Mouse (Mus musculus): Measurements from ENCODE around the gene Zfp341. TPM values are rescaled to one million over a fixed set of nuclear protein-coding genes. Genes with fewer than 3 reads are reported as not detected.

The Zfp341 gene
- polyA plus RNA-seq, 1 experiment = 2.6 TPM

DNA sequence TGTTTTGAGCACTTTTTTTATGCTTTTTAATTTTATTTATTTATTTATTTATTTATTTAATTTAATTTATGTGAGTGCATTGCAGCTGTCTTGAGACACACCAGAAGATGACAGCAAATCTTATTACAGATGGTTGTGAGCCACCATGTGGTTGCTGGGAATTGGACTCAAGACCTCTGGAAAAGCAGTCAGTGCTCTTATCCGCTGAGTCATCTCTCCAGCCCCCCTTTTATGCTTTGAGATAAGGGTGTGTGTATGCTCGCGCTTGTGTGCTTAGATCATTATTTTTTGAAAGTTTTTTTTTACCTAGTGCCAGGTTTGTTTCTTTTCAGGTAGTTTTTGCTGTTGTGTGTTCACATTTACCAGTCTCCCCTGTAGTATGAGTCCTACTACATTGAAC is 65.9 kb downstream of the Zfp341 start:
- H3K4me1 ChIP-seq (ENCODE audit: control insufficient read depth, insufficient read depth, low read length) = peaks cover 1% of the 10 kb centered on the region; the same call in 1 of the 2 replicates
- no peak overlapping the region for H3K27ac ChIP-seq (ENCODE audit: control insufficient read depth, insufficient read depth, low read depth, low read length, poor library complexity)
- WGBS = 68% methylated on average over 3 of the region's 3 CpGs
- no peak for TF ChIP-seq CTCF (IDR thresholded peaks at IDR 0.05; ENCODE audit: control insufficient read depth, insufficient read depth, low read length)
- no peak overlapping the region for H3K4me3 ChIP-seq (replicated peaks; ENCODE audit: control insufficient read depth, low read depth, low read length)

DNA sequence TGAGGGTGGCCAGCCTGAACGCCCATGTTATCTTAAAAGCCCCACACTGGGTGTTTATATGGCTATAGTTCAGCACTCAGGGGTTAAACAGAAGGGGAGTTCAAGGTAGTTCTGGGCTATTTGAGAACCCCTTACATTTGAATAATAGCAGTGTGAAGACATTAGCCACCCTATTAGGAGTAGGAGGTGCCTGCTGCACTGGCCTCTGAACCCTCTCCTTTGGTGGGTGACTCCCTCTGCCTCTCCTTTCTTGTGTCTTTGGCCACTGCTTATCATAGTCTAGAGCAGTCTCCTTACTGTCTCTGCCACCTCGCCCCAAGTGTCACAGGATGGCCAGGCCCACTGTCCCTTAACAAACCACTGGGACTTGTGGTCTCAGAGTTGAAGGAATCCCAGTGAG is 67.2 kb downstream of the Zfp341 start:
- H3K4me3 ChIP-seq (replicated peaks; ENCODE audit: control insufficient read depth, low read depth, low read length) = no peak overlapping the region
- no peak for TF ChIP-seq POLR2A (IDR thresholded peaks at IDR 0.05; ENCODE audit: borderline replicate concordance, control insufficient read depth, low read depth, low read length)
- TF ChIP-seq CTCF (IDR thresholded peaks at IDR 0.05; ENCODE audit: control insufficient read depth, insufficient read depth, low read length) = no peak
- WGBS = 60% methylated on average over 2 of the region's 2 CpGs
- peaks cover 1% of the 10 kb centered on the region; the same call in 1 of the 2 replicates for H3K4me1 ChIP-seq (ENCODE audit: control insufficient read depth, insufficient read depth, low read length)
- no peak overlapping the region for H3K27ac ChIP-seq (ENCODE audit: control insufficient read depth, insufficient read depth, low read depth, low read length, poor library complexity)

DNA sequence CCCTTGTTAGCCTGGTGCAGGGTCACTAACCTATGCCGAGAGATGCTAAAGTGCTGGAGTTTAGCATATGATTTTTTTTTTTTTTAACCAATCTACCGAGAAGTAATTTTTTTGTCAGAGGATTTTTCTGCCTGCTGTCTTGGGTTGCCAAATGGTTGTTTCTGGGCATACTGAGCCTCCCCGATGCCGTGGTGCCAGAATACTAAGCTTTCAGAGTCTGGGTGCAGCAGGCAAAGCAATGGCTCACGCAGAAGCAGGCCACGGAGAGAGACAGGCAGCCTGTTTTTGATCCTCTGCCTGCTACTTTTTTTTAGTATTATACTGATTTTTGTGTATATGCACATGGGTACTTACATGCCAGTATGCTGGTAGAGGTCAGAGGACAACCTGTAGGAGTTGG is 67.8 kb downstream of the Zfp341 start:
- Histone ChIP-seq H3K4me1 (ENCODE audit: control insufficient read depth, insufficient read depth, low read length) (peaks cover 1% of the 10 kb centered on the region; the same call in 1 of the 2 replicates), H3K4me3 (replicated peaks; ENCODE audit: control insufficient read depth, low read depth, low read length) (no peak overlapping the region), H3K27ac (ENCODE audit: control insufficient read depth, insufficient read depth, low read depth, low read length, poor library complexity) (no peak overlapping the region)
- WGBS = 89% methylated on average over 6 of the region's 6 CpGs
- no peak for TF ChIP-seq CTCF (IDR thresholded peaks at IDR 0.05; ENCODE audit: control insufficient read depth, insufficient read depth, low read length)
- TF ChIP-seq POLR2A (IDR thresholded peaks at IDR 0.05; ENCODE audit: borderline replicate concordance, control insufficient read depth, low read depth, low read length) = no peak

DNA sequence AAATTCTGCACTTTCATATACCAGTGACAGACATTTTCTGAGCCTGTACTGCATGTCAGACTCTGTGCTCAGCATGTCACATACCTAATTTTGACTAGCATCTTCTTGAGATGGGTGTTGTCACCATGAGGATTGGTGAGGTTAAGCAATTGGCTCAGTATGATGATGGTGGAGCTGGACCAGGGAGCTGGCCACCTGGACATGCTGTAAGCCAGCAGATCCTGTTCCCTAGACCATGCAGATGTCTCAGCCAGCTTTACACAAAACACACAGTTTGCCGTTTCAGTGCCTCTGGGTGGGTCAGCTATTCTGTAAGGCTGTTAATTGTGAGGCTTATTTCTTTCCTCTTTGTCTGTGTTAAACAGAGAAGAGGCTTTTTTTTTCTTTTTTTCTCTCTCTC is 69.6 kb downstream of the Zfp341 start:
- WGBS = 77% methylated on average over 1 of the region's 1 CpGs
- no peak for TF ChIP-seq POLR2A (IDR thresholded peaks at IDR 0.05; ENCODE audit: borderline replicate concordance, control insufficient read depth, low read depth, low read length)
- no peak for TF ChIP-seq CTCF (IDR thresholded peaks at IDR 0.05; ENCODE audit: control insufficient read depth, insufficient read depth, low read length)
- Histone ChIP-seq H3K27ac (ENCODE audit: control insufficient read depth, insufficient read depth, low read depth, low read length, poor library complexity) (no peak overlapping the region), H3K4me3 (replicated peaks; ENCODE audit: control insufficient read depth, low read depth, low read length) (no peak overlapping the region), H3K4me1 (ENCODE audit: control insufficient read depth, insufficient read depth, low read length) (peaks cover 2% of the 10 kb centered on the region; the same call in 1 of the 2 replicates)

DNA sequence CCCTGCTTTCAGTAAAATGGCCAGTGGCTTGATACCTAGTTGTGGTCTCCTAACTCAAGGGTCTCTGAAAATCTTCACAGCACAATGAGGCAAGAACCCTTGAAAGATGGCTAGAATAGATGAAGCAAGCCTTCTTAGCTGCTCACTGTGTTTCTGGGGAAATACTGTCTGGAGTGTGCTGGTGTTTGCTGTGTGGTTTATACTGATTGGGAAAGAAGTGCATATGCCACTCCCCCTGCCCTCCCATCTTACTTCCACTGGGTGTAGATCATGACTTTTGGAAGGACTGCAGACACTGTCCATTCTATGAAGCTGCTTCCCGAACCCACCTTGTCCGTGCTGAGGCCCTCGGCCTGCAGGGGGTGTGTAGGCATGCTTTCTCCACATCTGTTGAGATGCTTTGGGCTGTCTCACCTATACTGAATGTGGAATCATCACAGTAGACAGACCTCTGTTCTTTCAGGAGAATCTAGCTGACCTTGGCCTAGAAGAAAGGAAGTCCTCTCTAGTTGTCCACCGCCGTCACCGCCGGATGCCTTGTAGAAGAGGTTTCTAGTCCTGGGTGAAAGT is 71.9 kb downstream of the Zfp341 start:
- TF ChIP-seq POLR2A (IDR thresholded peaks at IDR 0.05; ENCODE audit: borderline replicate concordance, control insufficient read depth, low read depth, low read length) (no peak), CTCF (IDR thresholded peaks at IDR 0.05; ENCODE audit: control insufficient read depth, insufficient read depth, low read length) (no peak)
- Histone ChIP-seq H3K27ac (ENCODE audit: control insufficient read depth, insufficient read depth, low read depth, low read length, poor library complexity) (no peak overlapping the region), H3K4me3 (replicated peaks; ENCODE audit: control insufficient read depth, low read depth, low read length) (no peak overlapping the region), H3K4me1 (ENCODE audit: control insufficient read depth, insufficient read depth, low read length) (peaks cover 2% of the 10 kb centered on the region; the same call in 1 of the 2 replicates)
- WGBS = 73% methylated on average over 7 of the region's 7 CpGs

DNA sequence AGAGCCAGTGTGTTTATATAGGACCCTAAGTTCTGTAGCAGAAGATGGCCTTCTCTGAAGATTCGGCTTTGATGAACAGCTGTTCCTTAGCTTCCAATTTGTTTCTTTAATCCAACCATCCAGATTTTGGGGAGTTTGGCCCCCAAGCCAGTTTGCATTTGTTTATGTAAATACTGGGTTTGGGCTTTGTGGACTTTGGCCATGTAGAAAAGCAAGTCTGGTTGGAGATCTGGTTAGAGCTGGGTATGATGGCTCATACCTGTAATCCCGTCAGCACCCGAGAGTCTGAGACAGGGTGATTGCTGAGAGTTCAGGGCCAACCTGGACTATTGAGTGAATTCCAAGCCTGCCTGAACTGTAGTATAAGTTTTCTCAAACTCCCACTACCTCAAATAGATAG is 72.7 kb downstream of the Zfp341 start:
- TF ChIP-seq CTCF (IDR thresholded peaks at IDR 0.05; ENCODE audit: control insufficient read depth, insufficient read depth, low read length) (no peak), POLR2A (IDR thresholded peaks at IDR 0.05; ENCODE audit: borderline replicate concordance, control insufficient read depth, low read depth, low read length) (no peak)
- H3K27ac ChIP-seq (ENCODE audit: control insufficient read depth, insufficient read depth, low read depth, low read length, poor library complexity) = no peak overlapping the region
- H3K4me3 ChIP-seq (replicated peaks; ENCODE audit: control insufficient read depth, low read depth, low read length) = no peak overlapping the region
- H3K4me1 ChIP-seq (ENCODE audit: control insufficient read depth, insufficient read depth, low read length) = peaks cover 2% of the 10 kb centered on the region; the same call in 1 of the 2 replicates
- WGBS = 94% methylated on average over 3 of the region's 3 CpGs

DNA sequence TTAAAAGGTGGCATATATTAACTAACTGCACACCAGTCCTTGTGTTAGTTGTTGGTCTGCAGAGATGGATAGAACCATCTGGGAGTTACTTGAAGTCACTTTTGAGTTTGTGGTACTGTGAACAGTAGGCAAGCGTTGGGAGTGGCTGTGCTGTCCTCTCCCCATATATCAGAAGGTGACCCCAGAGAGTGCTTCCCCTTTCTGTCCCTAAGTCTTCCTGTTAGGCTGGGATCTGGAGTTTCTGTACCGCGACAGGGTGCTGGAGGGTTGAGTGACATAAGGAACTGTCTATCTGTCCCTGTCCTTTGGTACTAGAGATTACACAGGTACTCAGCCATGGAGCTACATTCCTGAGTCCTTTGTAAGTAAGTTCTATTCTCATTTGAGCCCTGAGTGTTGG is 73.7 kb downstream of the Zfp341 start:
- Histone ChIP-seq H3K27ac (ENCODE audit: control insufficient read depth, insufficient read depth, low read depth, low read length, poor library complexity) (no peak overlapping the region), H3K4me3 (replicated peaks; ENCODE audit: control insufficient read depth, low read depth, low read length) (no peak overlapping the region), H3K4me1 (ENCODE audit: control insufficient read depth, insufficient read depth, low read length) (peaks cover 2% of the 10 kb centered on the region; the same call in 1 of the 2 replicates)
- WGBS = 21% methylated on average over 3 of the region's 3 CpGs
- TF ChIP-seq POLR2A (IDR thresholded peaks at IDR 0.05; ENCODE audit: borderline replicate concordance, control insufficient read depth, low read depth, low read length) (no peak), CTCF (IDR thresholded peaks at IDR 0.05; ENCODE audit: control insufficient read depth, insufficient read depth, low read length) (no peak)

DNA sequence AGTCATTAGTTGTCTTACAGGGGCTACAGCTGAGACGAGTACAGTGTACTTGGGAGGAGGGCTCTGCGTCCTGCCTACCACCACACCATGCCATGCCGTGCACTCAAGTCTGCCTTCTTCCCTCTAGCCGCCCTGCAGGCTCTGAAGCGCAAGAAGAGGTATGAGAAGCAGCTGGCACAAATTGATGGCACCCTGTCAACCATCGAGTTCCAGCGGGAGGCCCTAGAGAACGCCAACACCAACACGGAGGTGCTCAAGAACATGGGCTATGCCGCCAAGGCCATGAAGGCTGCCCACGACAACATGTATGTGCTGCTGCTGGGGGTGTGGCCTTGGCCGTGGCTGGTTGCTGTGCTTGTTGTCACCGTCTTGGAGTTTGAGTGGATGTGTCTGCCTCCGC is 76.3 kb downstream of the Zfp341 start:
- Histone ChIP-seq H3K27ac (ENCODE audit: control insufficient read depth, insufficient read depth, low read depth, low read length, poor library complexity) (no peak overlapping the region), H3K4me1 (ENCODE audit: control insufficient read depth, insufficient read depth, low read length) (peaks cover 1% of the 10 kb centered on the region; the same call in 1 of the 2 replicates), H3K4me3 (replicated peaks; ENCODE audit: control insufficient read depth, low read depth, low read length) (no peak overlapping the region)
- TF ChIP-seq CTCF (IDR thresholded peaks at IDR 0.05; ENCODE audit: control insufficient read depth, insufficient read depth, low read length) (no peak), POLR2A (IDR thresholded peaks at IDR 0.05; ENCODE audit: borderline replicate concordance, control insufficient read depth, low read depth, low read length) (no peak)
- 90% methylated on average over 14 of the region's 14 CpGs for WGBS

DNA sequence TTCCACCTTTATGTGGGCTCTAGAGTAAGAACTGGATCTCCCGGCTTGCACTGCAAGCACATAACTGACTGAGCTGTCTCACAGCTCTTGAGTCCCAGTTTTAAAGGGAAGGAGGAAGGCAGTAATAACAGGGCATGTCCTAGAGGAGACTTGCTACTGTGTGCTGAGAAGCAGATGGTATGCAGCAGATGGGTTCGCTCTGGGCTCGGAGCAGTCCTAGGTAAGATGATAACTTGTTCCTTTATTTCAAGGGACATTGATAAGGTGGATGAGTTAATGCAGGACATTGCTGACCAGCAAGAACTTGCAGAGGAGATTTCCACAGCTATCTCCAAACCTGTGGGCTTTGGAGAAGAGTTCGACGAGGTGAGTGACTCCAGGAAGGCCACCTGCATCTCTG is 77.9 kb downstream of the Zfp341 start:
- TF ChIP-seq POLR2A (IDR thresholded peaks at IDR 0.05; ENCODE audit: borderline replicate concordance, control insufficient read depth, low read depth, low read length) (no peak), CTCF (IDR thresholded peaks at IDR 0.05; ENCODE audit: control insufficient read depth, insufficient read depth, low read length) (no peak)
- H3K4me3 ChIP-seq (replicated peaks; ENCODE audit: control insufficient read depth, low read depth, low read length) = no peak overlapping the region
- peaks cover 1% of the 10 kb centered on the region; the same call in 1 of the 2 replicates for H3K4me1 ChIP-seq (ENCODE audit: control insufficient read depth, insufficient read depth, low read length)
- H3K27ac ChIP-seq (ENCODE audit: control insufficient read depth, insufficient read depth, low read depth, low read length, poor library complexity) = no peak overlapping the region
- WGBS = 82% methylated on average over 5 of the region's 5 CpGs

Data from bone marrow, adult 2 months (tissue).